Mouse (Mus musculus): ENCODE data around the gene Fbxw7. TPM values are rescaled to one million over a fixed set of nuclear protein-coding genes. Genes with fewer than 3 reads are reported as not detected.

Fbxw7 gene
- polyA plus RNA-seq, 1 experiment from 2014 or later, result 9.3 TPM

GRCm38 (mm10) chr3:84829366-84829765 is 14.3 kb downstream of the Fbxw7 start:
- Histone ChIP-seq H3K9ac (no peak overlapping the region), H3K4me2 (no peak overlapping the region), H3K27me3 (no peaks in the 10 kb centered on the region), H3K27ac (no peak overlapping the region), H3K9me3 (replicated peaks) (no peaks in the 10 kb centered on the region), H3K36me3 (no peaks in the 10 kb centered on the region), H3K4me1 (peaks cover 4% of the 10 kb centered on the region), H3K4me3 (replicated peaks) (no peak overlapping the region)
- no peak for ATAC-seq (replicated peaks; ENCODE audit: low FRiP score)
- 90% methylated on average over 1 of the region's 1 CpGs for WGBS

GRCm38 (mm10) chr3:84836029-84836428 is 21.0 kb downstream of the Fbxw7 start:
- WGBS, result 79% methylated on average over 5 of the region's 5 CpGs
- no peak for ATAC-seq (replicated peaks; ENCODE audit: low FRiP score)
- H3K4me3 ChIP-seq (replicated peaks), result no peak overlapping the region

GRCm38 (mm10) chr3:84837984-84838383 is 22.9 kb downstream of the Fbxw7 start:
- no peak overlapping the region for H3K4me2 ChIP-seq
- 84% methylated on average over 3 of the region's 3 CpGs for WGBS

More at GRCm38 (mm10) chr3:84836029-84836428, 21.0 kb downstream of the Fbxw7 start:
- H3K27me3 ChIP-seq, result no peaks in the 10 kb centered on the region
- H3K27ac ChIP-seq, result no peak overlapping the region
- H3K9me3 ChIP-seq (replicated peaks), result no peaks in the 10 kb centered on the region
- H3K9ac ChIP-seq, result no peak overlapping the region
- no peak overlapping the region for H3K4me2 ChIP-seq
- no peaks in the 10 kb centered on the region for H3K4me1 ChIP-seq
- no peaks in the 10 kb centered on the region for H3K36me3 ChIP-seq

DNA sequence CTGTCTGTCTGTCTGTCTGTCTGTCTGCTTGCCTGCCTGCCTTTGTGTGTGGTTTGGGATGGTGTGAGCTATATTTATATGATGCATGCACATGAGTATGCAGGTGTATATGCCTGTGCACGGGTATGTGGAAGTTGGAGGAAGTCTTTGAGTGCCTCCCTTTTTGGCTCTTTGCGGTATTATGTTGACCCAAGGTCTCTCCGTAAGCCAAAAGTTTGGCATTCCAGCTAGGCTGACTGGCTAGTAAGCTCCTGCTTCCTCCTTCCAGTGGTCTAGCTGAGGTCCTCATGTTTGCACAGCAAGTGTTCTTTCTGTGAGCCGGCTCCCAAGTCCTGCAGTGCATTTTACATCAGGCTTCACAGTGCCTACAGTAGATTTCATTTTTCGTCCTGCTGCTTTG is 24.4 kb downstream of the Fbxw7 start:
- H3K9me3 ChIP-seq (replicated peaks), result no peaks in the 10 kb centered on the region
- H3K27me3 ChIP-seq, result no peaks in the 10 kb centered on the region
- no peak for ATAC-seq (replicated peaks; ENCODE audit: low FRiP score)
- no peak overlapping the region for H3K27ac ChIP-seq
- 89% methylated on average over 5 of the region's 5 CpGs for WGBS
- H3K4me2 ChIP-seq, result no peak overlapping the region
- H3K4me1 ChIP-seq, result no peaks in the 10 kb centered on the region
- H3K9ac ChIP-seq, result no peak overlapping the region
- no peak overlapping the region for H3K4me3 ChIP-seq (replicated peaks)
- H3K36me3 ChIP-seq, result no peaks in the 10 kb centered on the region

More at GRCm38 (mm10) chr3:84837984-84838383, 22.9 kb downstream of the Fbxw7 start:
- H3K9ac ChIP-seq, result no peak overlapping the region
- no peak overlapping the region for H3K27ac ChIP-seq
- no peak overlapping the region for H3K4me3 ChIP-seq (replicated peaks)
- H3K4me1 ChIP-seq, result no peaks in the 10 kb centered on the region
- H3K27me3 ChIP-seq, result no peaks in the 10 kb centered on the region
- no peaks in the 10 kb centered on the region for H3K36me3 ChIP-seq
- H3K9me3 ChIP-seq (replicated peaks), result no peaks in the 10 kb centered on the region
- no peak for ATAC-seq (replicated peaks; ENCODE audit: low FRiP score)

GRCm38 (mm10) chr3:84841271-84841670 is 26.2 kb downstream of the Fbxw7 start:
- no peak overlapping the region for H3K27ac ChIP-seq
- no peak overlapping the region for H3K4me2 ChIP-seq
- WGBS, result 89% methylated on average over 4 of the region's 4 CpGs
- H3K4me3 ChIP-seq (replicated peaks), result no peak overlapping the region
- no peak for ATAC-seq (replicated peaks; ENCODE audit: low FRiP score)
- no peaks in the 10 kb centered on the region for H3K27me3 ChIP-seq
- no peaks in the 10 kb centered on the region for H3K36me3 ChIP-seq
- H3K9me3 ChIP-seq (replicated peaks), result no peaks in the 10 kb centered on the region
- no peak overlapping the region for H3K9ac ChIP-seq
- no peaks in the 10 kb centered on the region for H3K4me1 ChIP-seq

GRCm38 (mm10) chr3:84842793-84843192 is 27.7 kb downstream of the Fbxw7 start:
- H3K4me1 ChIP-seq, result no peaks in the 10 kb centered on the region
- no peaks in the 10 kb centered on the region for H3K36me3 ChIP-seq
- H3K9ac ChIP-seq, result no peak overlapping the region
- no peak for ATAC-seq (replicated peaks; ENCODE audit: low FRiP score)
- H3K4me3 ChIP-seq (replicated peaks), result no peak overlapping the region
- WGBS, result 94% methylated on average over 2 of the region's 2 CpGs
- no peaks in the 10 kb centered on the region for H3K27me3 ChIP-seq
- H3K4me2 ChIP-seq, result no peak overlapping the region
- H3K9me3 ChIP-seq (replicated peaks), result no peaks in the 10 kb centered on the region
- no peak overlapping the region for H3K27ac ChIP-seq

DNA sequence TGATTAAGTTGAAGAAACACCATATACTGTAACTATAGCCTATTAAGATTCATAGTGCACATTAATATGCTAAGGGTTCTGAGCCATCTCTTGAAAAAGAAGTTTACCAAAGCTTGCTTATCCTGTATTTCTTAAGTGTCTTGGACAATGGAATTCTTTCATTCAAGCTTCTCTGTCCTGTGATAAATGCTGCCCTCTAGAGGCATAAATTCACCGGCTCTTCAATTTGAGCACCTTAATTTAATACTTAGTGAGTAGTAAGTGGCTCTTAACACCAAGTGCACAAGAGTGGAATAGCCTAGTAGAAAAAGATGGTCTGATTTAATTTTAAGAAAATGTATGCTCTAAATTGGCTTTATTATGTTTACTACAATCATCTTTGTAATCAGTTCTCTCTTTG is 28.5 kb downstream of the Fbxw7 start:
- WGBS, result 36% methylated on average over 1 of the region's 1 CpGs
- Histone ChIP-seq H3K9ac (no peak overlapping the region), H3K4me2 (no peak overlapping the region), H3K9me3 (replicated peaks) (no peaks in the 10 kb centered on the region), H3K4me1 (no peaks in the 10 kb centered on the region), H3K27ac (no peak overlapping the region), H3K27me3 (no peaks in the 10 kb centered on the region), H3K36me3 (no peaks in the 10 kb centered on the region), H3K4me3 (replicated peaks) (no peak overlapping the region)
- no peak for ATAC-seq (replicated peaks; ENCODE audit: low FRiP score)

GRCm38 (mm10) chr3:84848798-84849197 is 33.7 kb downstream of the Fbxw7 start:
- H3K9ac ChIP-seq, result no peak overlapping the region

GRCm38 (mm10) chr3:84850418-84850817 is 35.4 kb downstream of the Fbxw7 start:
- H3K27me3 ChIP-seq, result no peaks in the 10 kb centered on the region
- no peak overlapping the region for H3K4me2 ChIP-seq
- 84% methylated on average over 1 of the region's 1 CpGs for WGBS
- no peak overlapping the region for H3K9ac ChIP-seq
- no peaks in the 10 kb centered on the region for H3K36me3 ChIP-seq
- no peak for ATAC-seq (replicated peaks; ENCODE audit: low FRiP score)
- H3K4me1 ChIP-seq, result 0 out of 2 replicates have a peak, but pooled peaks cover 8% of the 10 kb centered on the region
- no peaks in the 10 kb centered on the region for H3K9me3 ChIP-seq (replicated peaks)
- no peak overlapping the region for H3K4me3 ChIP-seq (replicated peaks)
- H3K27ac ChIP-seq, result no peak overlapping the region

More at GRCm38 (mm10) chr3:84848798-84849197, 33.7 kb downstream of the Fbxw7 start:
- 0 out of 2 replicates have a peak, but pooled peaks have one; percentile 12 for ATAC-seq (replicated peaks; ENCODE audit: low FRiP score)
- H3K4me3 ChIP-seq (replicated peaks), result no peak overlapping the region
- WGBS, result 78% methylated on average over 4 of the region's 4 CpGs
- no peak overlapping the region for H3K27ac ChIP-seq
- no peak overlapping the region for H3K4me2 ChIP-seq
- H3K4me1 ChIP-seq, result 0 out of 2 replicates have a peak, but pooled peaks cover 8% of the 10 kb centered on the region
- no peaks in the 10 kb centered on the region for H3K36me3 ChIP-seq
- no peaks in the 10 kb centered on the region for H3K27me3 ChIP-seq
- H3K9me3 ChIP-seq (replicated peaks), result no peaks in the 10 kb centered on the region

DNA sequence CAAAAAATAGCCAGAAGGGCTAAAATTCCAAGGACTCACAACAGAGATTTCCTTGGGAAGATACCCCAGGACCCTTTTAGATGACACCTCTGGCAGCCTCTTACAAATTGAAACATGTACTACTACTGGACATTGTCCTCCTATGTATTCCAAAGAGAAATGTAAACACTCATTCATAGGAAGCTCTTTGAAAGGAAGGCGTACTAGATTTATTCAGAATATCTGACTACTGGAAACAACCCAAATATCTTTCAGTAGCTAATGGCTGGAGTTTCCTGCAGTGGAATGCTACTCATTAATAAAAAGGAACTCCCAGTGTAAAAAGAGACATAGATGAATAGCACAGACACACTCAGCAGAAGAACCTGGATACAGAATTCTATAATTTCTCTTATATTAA is 36.7 kb downstream of the Fbxw7 start:
- H3K27me3 ChIP-seq, result no peaks in the 10 kb centered on the region
- 53% methylated on average over 1 of the region's 1 CpGs for WGBS
- no peak overlapping the region for H3K4me2 ChIP-seq
- no peaks in the 10 kb centered on the region for H3K9me3 ChIP-seq (replicated peaks)
- no peak for ATAC-seq (replicated peaks; ENCODE audit: low FRiP score)
- H3K36me3 ChIP-seq, result no peaks in the 10 kb centered on the region
- H3K4me1 ChIP-seq, result 0 out of 2 replicates have a peak, but pooled peaks cover 8% of the 10 kb centered on the region
- no peak overlapping the region for H3K4me3 ChIP-seq (replicated peaks)
- no peak overlapping the region for H3K9ac ChIP-seq
- H3K27ac ChIP-seq, result no peak overlapping the region

DNA sequence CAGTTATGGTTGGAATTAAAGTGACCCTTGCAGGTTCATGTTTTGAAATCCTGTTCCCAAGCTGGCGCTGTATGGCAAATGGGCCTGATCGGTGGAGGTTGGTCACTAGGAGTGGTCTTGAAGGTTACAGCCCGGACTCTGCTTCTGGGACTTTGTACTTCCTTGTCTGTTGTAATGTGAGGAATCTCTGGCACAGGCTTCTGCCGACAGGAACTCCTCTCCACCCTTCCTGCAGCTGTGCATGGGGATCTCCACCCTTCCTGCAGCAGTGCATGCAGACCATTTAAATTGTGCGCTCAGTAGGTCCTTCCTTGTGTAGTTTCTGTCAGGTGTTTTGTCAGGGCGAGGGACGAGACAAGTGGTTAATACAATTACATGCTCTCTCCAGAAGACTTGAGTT is 37.8 kb downstream of the Fbxw7 start:
- H3K9ac ChIP-seq, result no peak overlapping the region
- no peak for ATAC-seq (replicated peaks; ENCODE audit: low FRiP score)

DNA sequence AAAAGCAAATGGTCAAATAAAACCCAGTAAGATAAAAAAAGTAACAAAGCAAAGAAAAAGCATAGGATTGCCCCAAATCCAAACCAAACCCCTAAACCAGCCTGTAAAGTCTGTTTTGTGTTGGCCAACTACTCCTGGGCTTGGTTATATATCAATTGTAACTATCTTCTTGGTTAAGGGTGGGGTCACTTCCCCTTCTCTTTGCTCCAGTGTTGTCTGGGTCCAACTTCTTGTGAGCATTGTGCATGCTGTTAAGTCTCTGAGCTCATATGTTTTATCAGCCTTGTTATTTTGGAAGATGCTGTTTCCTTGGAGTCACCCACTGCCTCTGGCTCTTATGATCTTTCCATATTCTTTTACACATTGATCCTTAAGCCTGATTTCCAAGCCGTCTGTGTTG is 39.4 kb downstream of the Fbxw7 start:
- no peak for ATAC-seq (replicated peaks; ENCODE audit: low FRiP score)
- WGBS, result 96% methylated on average over 1 of the region's 1 CpGs
- Histone ChIP-seq H3K9ac (no peak overlapping the region), H3K27me3 (no peaks in the 10 kb centered on the region), H3K27ac (no peak overlapping the region), H3K4me2 (no peak overlapping the region), H3K4me1 (0 out of 2 replicates have a peak, but pooled peaks cover 8% of the 10 kb centered on the region), H3K9me3 (replicated peaks) (no peaks in the 10 kb centered on the region), H3K36me3 (no peaks in the 10 kb centered on the region), H3K4me3 (replicated peaks) (no peak overlapping the region)

More for the DNA sequence above, 37.8 kb downstream of the Fbxw7 start:
- no peaks in the 10 kb centered on the region for H3K9me3 ChIP-seq (replicated peaks)
- no peaks in the 10 kb centered on the region for H3K36me3 ChIP-seq
- no peak overlapping the region for H3K27ac ChIP-seq
- no peak overlapping the region for H3K4me3 ChIP-seq (replicated peaks)
- H3K4me1 ChIP-seq, result 0 out of 2 replicates have a peak, but pooled peaks cover 8% of the 10 kb centered on the region
- 70% methylated on average over 7 of the region's 7 CpGs for WGBS
- no peaks in the 10 kb centered on the region for H3K27me3 ChIP-seq
- no peak overlapping the region for H3K4me2 ChIP-seq

DNA sequence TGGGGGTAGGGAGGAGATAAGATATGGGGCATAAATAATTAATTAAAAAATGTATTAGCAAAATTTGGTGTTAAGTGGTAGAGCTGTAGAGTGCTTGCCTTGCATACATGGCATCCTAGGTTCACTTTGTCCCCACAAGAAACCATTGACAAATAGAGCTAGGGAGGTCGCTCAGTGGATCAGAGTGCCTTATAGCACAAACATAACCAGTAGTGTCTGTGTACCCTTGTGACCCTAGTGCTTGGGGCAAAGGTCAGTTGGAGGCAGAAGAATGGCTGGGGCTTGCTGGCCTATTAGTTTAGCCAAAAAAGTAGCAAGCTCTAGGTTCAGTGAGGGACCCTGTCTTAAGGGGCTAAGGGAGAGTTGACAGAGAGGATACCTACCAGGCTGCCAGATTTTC is 45.6 kb downstream of the Fbxw7 start:
- Histone ChIP-seq H3K4me3 (replicated peaks) (no peak overlapping the region), H3K4me1 (peaks cover 3% of the 10 kb centered on the region; the same call in 1 of the 2 replicates), H3K9ac (no peak overlapping the region), H3K36me3 (no peaks in the 10 kb centered on the region), H3K27ac (no peak overlapping the region), H3K4me2 (no peak overlapping the region), H3K9me3 (replicated peaks) (no peaks in the 10 kb centered on the region), H3K27me3 (no peaks in the 10 kb centered on the region)
- ATAC-seq (replicated peaks; ENCODE audit: low FRiP score), result no peak
- 77% methylated on average over 1 of the region's 1 CpGs for WGBS
